Mouse (Mus musculus) lung, postnatal 25 days (tissue): ENCODE results near the gene Gm10486.
"Not testable (repeated sequence)": the region's sequence is repeated elsewhere in the genome, so short reads cannot be mapped to it uniquely, and the experiment has no call there.

Source experiments
- DNase-seq: peaks from one replicate; pipeline ENCODE4 v3.0.0; 2022; ENCODE audit warnings: low spot score

Gene Gm10486

GRCm38 (mm10) chrX:35067084-35067483 lies at the start of gene Gm10486:
Gm10486 (plus strand) TSS chrX:35067384.
- DNase-seq: not testable (repeated sequence)
